Mouse (Mus musculus) kidney, postnatal 10 days (tissue): ENCODE measurements around the gene Olfr1245.
"Not testable (repeated sequence)": the region's sequence is repeated elsewhere in the genome, so short reads cannot be mapped to it uniquely, and the experiment has no call there.

Source experiments
- DNase-seq: peaks from one replicate; pipeline ENCODE4 v3.0.0; 2021; ENCODE audit warnings: mixed read lengths

Olfr1245 gene

GRCm38 (mm10) chr2:89578347-89578746 lies at the start of gene Olfr1245:
Gene Olfr1245, minus strand, starts transcription at chr2:89578447.
- DNase-seq = no peak

DNA sequence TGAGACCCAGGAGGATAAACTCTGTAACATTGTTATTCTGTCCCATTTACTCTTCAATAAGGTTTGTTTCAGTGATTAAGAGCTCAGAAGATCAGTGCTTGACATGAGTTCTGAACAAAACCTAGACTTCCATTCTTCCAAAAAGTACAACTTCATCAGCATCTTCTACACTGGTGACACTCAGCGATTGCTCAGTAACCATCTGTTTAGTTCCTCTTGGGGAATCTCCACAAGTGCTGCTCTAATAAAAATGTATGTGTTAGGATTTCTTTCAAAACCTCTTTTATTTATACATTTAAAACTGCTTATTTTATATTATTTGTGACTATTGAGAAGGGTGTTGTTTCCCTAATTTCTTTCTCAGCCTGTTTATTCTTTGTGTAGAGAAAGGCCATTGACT lies 39.9 kb upstream of the Olfr1245 start, which contains the start of gene Olfr1248:
Olfr1248 (minus strand) TSS at position 101 of the 400 bp plus-strand sequence.
- not testable (repeated sequence) for DNase-seq

DNA sequence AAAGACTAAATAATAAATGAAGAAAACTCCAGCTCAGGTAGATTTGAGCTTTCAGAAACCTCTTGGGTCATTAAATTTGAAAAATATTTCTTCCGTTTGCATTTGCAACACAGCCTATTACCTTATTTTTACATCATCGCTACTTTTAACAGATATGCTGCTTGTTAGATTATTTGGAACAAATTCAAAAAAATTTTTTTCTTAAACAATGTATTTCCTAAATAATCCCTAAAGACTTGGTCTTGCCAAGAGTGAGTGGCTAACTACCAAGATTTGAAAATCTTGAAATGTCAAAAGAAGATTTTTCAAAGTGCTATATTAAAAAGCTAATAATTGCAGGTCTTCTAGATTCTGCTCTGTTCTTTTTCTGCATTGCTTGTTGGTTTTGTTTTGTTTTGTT lies 35.8 kb upstream of the Olfr1245 start, which contains the start of gene Olfr1247:
Olfr1247 (minus strand) TSS at position 101 of the 400 bp plus-strand sequence.
- no peak for DNase-seq

DNA sequence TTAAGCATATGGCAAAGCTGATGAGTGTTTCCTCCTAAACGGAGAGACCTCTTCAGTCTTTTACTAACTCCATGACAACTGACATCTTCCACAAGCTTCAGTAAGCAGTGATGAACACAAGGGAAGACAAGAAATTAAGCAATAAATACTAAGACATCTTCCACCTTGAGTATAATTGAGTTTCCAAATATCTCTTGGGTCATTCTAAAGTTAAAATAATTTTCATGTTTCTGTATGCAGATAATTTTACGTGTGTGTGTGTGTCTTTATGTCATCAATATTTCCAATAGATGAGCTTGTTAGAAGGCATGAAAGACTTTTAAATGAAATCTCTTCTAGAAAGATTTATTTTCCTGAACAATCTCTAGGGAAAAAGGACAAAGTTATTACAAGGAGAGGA lies 14.8 kb upstream of the Olfr1245 start, which contains the start of gene Olfr1246:
Olfr1246 (minus strand) TSS at position 101 of the 400 bp plus-strand sequence.
- DNase-seq = no peak

GRCm38 (mm10) chr2:89562706-89563105 lies 15.5 kb downstream of the Olfr1245 start:
- DNase-seq = not testable (repeated sequence)

GRCm38 (mm10) chr2:89544516-89544915 lies 33.7 kb downstream of the Olfr1245 start:
- DNase-seq = no peak

DNA sequence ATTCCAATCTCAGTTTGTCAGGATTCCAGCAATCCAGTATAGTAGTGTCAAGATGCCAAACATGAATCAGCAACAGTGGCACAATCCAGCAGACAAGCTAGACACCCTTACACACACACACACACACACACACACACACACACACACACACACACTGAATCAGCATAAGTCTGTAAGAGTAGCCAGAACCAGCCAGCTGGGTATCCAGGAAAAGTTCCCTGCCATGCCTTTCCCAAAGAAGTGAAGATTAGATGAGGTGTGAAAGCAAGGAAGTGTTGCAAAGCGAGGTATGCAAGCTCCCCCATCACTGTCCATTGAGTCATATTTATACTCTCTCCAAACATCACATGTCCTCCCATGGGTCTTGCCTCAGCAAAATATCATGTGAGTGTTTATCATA lies 38.3 kb downstream of the Olfr1245 start:
- no peak for DNase-seq

GRCm38 (mm10) chr2:89531387-89531786 lies 46.9 kb downstream of the Olfr1245 start, which contains the start of gene Olfr1243:
Gene Olfr1243, minus strand, starts transcription at chr2:89531487.
- no peak for DNase-seq
